Mouse (Mus musculus) spleen, adult 2 months (tissue): ENCODE results near the gene Pfkfb4.

ENCODE experiments used
- CTCF ChIP-seq: fragments of 200-500 bp; IDR thresholded peaks from 2 replicates; pipeline ENCODE4 v1.5.1; 2011; ENCODE audit warnings: mild to moderate bottlenecking, inconsistent platforms; ENCODE audit not compliant: insufficient read depth, insufficient read length, insufficient replicate concordance; ENCODE audit errors: extremely low read depth
- POLR2A ChIP-seq: fragments of 200-500 bp; IDR thresholded peaks from 2 replicates; pipeline ENCODE4 v1.6.1; 2011; ENCODE audit warnings: low read depth, low read length, inconsistent platforms

GRCm38 (mm10) chr9:108945608-108946007 lies 46.0 kb upstream of the Pfkfb4 start:
- TF ChIP-seq CTCF (no peak), POLR2A (no peak)
